Mouse (Mus musculus) liver, embryonic 14.5 days (tissue): ENCODE data around the gene Ap5b1. TPM values are rescaled to one million over a fixed set of nuclear protein-coding genes. Genes with fewer than 3 reads are reported as not detected.

Experiments used
- ATAC-seq: fragments of 200-750 bp; cut with Nextera tagmentation; 2 replicates; pipeline ENCODE4 v1.8.0; 2017; ENCODE audit warnings: moderate number of reproducible peaks, mild to moderate bottlenecking, moderate library complexity; ENCODE audit not compliant: insufficient read depth
- DNase-seq, 3 experiments: peaks; one replicate each; pipeline ENCODE4 v3.0.0-alpha.2; 2012 to 2013; ENCODE audit warnings: low read depth in 3 of 3, low spot score in 3 of 3
- H3K27ac ChIP-seq: fragments of 300-500 bp; sonication (generic); 2 replicates; pipeline ENCODE4 v1.5.1; 2014; ENCODE audit warnings: moderate library complexity, mild to moderate bottlenecking, control low read depth, inconsistent platforms
- H3K27me3 ChIP-seq: fragments of 300-500 bp; sonication (generic); 2 replicates; pipeline ENCODE4 v1.6.1; 2014; ENCODE audit warnings: mild to moderate bottlenecking, low read length, moderate library complexity; ENCODE audit not compliant: control insufficient read depth, insufficient read depth
- H3K36me3 ChIP-seq: fragments of 300-500 bp; sonication (generic); replicated peaks from 2 replicates; pipeline ENCODE4 v1.6.1; 2014; ENCODE audit warnings: low read depth; ENCODE audit not compliant: control insufficient read depth, insufficient read depth
- H3K4me1 ChIP-seq, 2 experiments: fragments of 200-500 bp in 1 of 2; fragments of 300-500 bp in 1 of 2; sonication (generic) in 1 of 2; replicated peaks; 2 replicates each; pipeline ENCODE4 v1.6.1; 2012 to 2014; ENCODE audit warnings: antibody characterized with exemption in 1 of 2, inconsistent platforms in 1 of 2, low read length in 1 of 2; ENCODE audit not compliant: control insufficient read depth in 2 of 2, insufficient read depth in 2 of 2
- H3K4me2 ChIP-seq: fragments of 300-500 bp; sonication (generic); 2 replicates; pipeline ENCODE4 v1.6.1; 2014; ENCODE audit warnings: low read depth, mild to moderate bottlenecking, control low read depth, moderate library complexity
- H3K4me3 ChIP-seq, 2 experiments: fragments of 200-500 bp in 1 of 2; fragments of 300-500 bp in 1 of 2; sonication (generic) in 1 of 2; 2 replicates each; pipeline ENCODE4 v1.5.1; 2012 to 2014; ENCODE audit warnings: low read depth in 2 of 2, low read length in 2 of 2, mild to moderate bottlenecking in 2 of 2, control low read depth in 1 of 2, inconsistent platforms in 1 of 2, moderate library complexity in 1 of 2; ENCODE audit not compliant: insufficient read depth in 1 of 2
- H3K9ac ChIP-seq: fragments of 300-500 bp; sonication (generic); replicated peaks from 2 replicates; pipeline ENCODE4 v1.6.1; 2014; ENCODE audit warnings: mild to moderate bottlenecking, control low read depth, moderate library complexity
- H3K9me3 ChIP-seq: fragments of 300-500 bp; sonication (generic); 2 replicates; pipeline ENCODE4 v1.6.1; 2016; ENCODE audit warnings: low read length, mixed read lengths; ENCODE audit not compliant: control insufficient read depth
- CTCF ChIP-seq: IDR thresholded peaks from 2 replicates; pipeline ENCODE4 v1.5.1; 2016; ENCODE audit warnings: antibody characterized with exemption, low read depth, control low read depth
- EP300 ChIP-seq: IDR thresholded peaks from 2 replicates; pipeline ENCODE4 v1.6.1; 2016; ENCODE audit warnings: antibody characterized with exemption, low read depth
- whole genome bisulfite sequencing: fragments of 180-500 bp; shearing (Covaris S2); extraction: QIAGEN DNeasy Blood & Tissue Kit; methylation state at CpG from one replicate; pipeline ENCODE4 v1.1.7; 2014; ENCODE audit not compliant: insufficient replicate concordance; 5-methylcytosine and 5-hydroxymethylcytosine counted together
- polyA plus RNA-seq, 2 experiments: library from polyadenylated mRNA; depleted of rRNA in 1 of 2; stranded (reverse) in 1 of 2; unstranded in 1 of 2; fragments of >200 nt; fragmentation: Nextera tagmentation in 1 of 2; extraction: Ambion mirVana in 1 of 2; gene quantifications; 2 replicates each; pipeline versions ENCODE4 v1.2.1 to v1.2.3; 2012 to 2014

Ap5b1 gene
- polyA plus RNA-seq, 2 experiments, result 1.3 to 1.4 TPM

GRCm38 (mm10) chr19:5553802-5554201 lies 14.0 kb upstream of the Ap5b1 start:
- Histone ChIP-seq H3K9me3 (no peaks in the 10 kb centered on the region), H3K36me3 (no peaks in the 10 kb centered on the region), H3K27ac (no peak overlapping the region), H3K9ac (no peak overlapping the region), H3K4me1 (no peaks in the 10 kb centered on the region), H3K4me3 (no peak overlapping the region), H3K27me3 (peaks cover 14% of the 10 kb centered on the region), H3K4me2 (no peak overlapping the region)
- DNase-seq (no peak), ATAC-seq (no peak)
- 58% methylated on average over 8 of the region's 8 CpGs for WGBS
- TF ChIP-seq CTCF (no peak), EP300 (no peak)

DNA sequence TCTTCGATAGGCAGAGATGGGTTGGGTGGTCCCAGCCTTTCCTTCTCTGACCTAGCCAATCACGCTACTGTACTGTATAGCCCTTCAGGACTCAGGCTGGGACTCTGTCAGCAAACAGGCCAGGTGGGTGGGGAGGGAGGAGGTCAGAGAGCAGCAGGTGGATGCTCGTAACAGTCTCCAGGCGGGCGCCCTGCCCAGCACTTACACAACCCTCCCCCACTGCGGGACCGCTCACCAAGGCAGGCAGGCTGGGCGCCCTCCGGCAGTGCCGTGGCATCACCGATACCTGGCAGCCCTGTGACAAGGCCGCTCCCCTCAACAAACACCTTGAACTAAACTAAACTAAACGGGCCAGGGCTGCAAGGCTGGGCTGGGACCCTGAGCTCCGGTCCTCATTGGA lies 13.6 kb upstream of the Ap5b1 start:
- H3K4me1 ChIP-seq, result no peaks in the 10 kb centered on the region
- H3K4me3 ChIP-seq, result no peak overlapping the region
- DNase-seq (no peak), ATAC-seq (no peak)
- H3K27me3 ChIP-seq, result peaks cover 19% of the 10 kb centered on the region
- no peak overlapping the region for H3K27ac ChIP-seq
- H3K4me2 ChIP-seq, result no peak overlapping the region
- no peaks in the 10 kb centered on the region for H3K9me3 ChIP-seq
- no peak for TF ChIP-seq CTCF
- no peak for TF ChIP-seq EP300
- 77% methylated on average over 14 of the region's 14 CpGs for WGBS
- no peaks in the 10 kb centered on the region for H3K36me3 ChIP-seq
- no peak overlapping the region for H3K9ac ChIP-seq

GRCm38 (mm10) chr19:5558169-5558568 lies 9.7 kb upstream of the Ap5b1 start:
- H3K4me1 ChIP-seq, result no peaks in the 10 kb centered on the region
- 39% methylated on average over 7 of the region's 7 CpGs for WGBS
- H3K36me3 ChIP-seq, result no peaks in the 10 kb centered on the region
- ATAC-seq (no peak), DNase-seq (no peak)
- H3K4me3 ChIP-seq, result no peak overlapping the region
- TF ChIP-seq EP300, result no peak
- TF ChIP-seq CTCF, result no peak
- H3K9me3 ChIP-seq, result no peaks in the 10 kb centered on the region
- H3K4me2 ChIP-seq, result no peak overlapping the region
- no peak overlapping the region for H3K27ac ChIP-seq
- peaks cover 57% of the 10 kb centered on the region for H3K27me3 ChIP-seq
- H3K9ac ChIP-seq, result no peak overlapping the region

- TF ChIP-seq CTCF (no peak), EP300 (no peak)
- H3K27ac ChIP-seq, result no peak overlapping the region
Measured at GRCm38 (mm10) chr19:5558770-5559169, 9.1 kb upstream of the Ap5b1 start.

DNA sequence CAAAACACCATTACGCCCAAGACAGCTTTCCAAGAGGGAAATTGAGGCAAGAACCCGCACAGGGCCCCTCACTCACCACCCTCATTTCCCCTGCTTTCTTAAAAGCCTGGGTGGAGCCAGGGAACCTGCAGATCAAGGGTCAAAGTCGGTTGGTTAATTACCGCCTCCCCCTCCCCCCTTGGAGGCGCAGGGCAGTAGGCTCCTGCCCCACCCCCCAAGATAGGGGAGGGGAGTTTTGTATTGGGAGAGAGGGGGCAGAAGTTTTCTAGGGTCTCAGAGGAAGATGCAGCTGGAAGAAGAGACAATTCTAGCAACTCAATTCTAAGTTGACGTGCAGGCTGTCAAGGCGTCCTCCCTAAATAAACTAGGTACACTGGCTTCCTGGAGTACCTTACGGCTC lies 8.6 kb upstream of the Ap5b1 start:
- H3K27ac ChIP-seq, result no peak overlapping the region
- no peaks in the 10 kb centered on the region for H3K9me3 ChIP-seq
- DNase-seq (no peak), ATAC-seq (no peak)
- 22% methylated on average over 8 of the region's 8 CpGs for WGBS
- H3K4me1 ChIP-seq, result no peaks in the 10 kb centered on the region
- peaks cover 57% of the 10 kb centered on the region for H3K27me3 ChIP-seq
- H3K4me3 ChIP-seq, result no peak overlapping the region
- no peak overlapping the region for H3K9ac ChIP-seq
- H3K4me2 ChIP-seq, result no peak overlapping the region
- no peaks in the 10 kb centered on the region for H3K36me3 ChIP-seq
- TF ChIP-seq EP300 (no peak), CTCF (no peak)

More at GRCm38 (mm10) chr19:5558770-5559169, 9.1 kb upstream of the Ap5b1 start:
- no peaks in the 10 kb centered on the region for H3K36me3 ChIP-seq
- no peaks in the 10 kb centered on the region for H3K4me1 ChIP-seq
- H3K4me2 ChIP-seq, result no peak overlapping the region
- H3K9ac ChIP-seq, result no peak overlapping the region
- 60% methylated on average over 8 of the region's 8 CpGs for WGBS
- no peaks in the 10 kb centered on the region for H3K9me3 ChIP-seq
- DNase-seq (no peak), ATAC-seq (no peak)
- no peak overlapping the region for H3K4me3 ChIP-seq
- H3K27me3 ChIP-seq, result peaks cover 57% of the 10 kb centered on the region
